Mouse (Mus musculus): ENCODE data around the gene Stac3.

- TF ChIP-seq CTCF (IDR thresholded peaks at IDR 0.05; ENCODE audit: extremely low read depth, insufficient read length, insufficient replicate concordance, low read depth, low read length) (no peak), POLR2A (IDR thresholded peaks at IDR 0.05; ENCODE audit: low read depth, low read length) (no peak)
Observed at GRCm38 (mm10) chr10:127500894-127501893, at the start of gene Stac3.

Measured in small intestine, adult 2 months (tissue).